Mouse (Mus musculus): ENCODE data around the gene Axdnd1. TPM values are rescaled to one million over a fixed set of nuclear protein-coding genes. Genes with fewer than 3 reads are reported as not detected.
A peak's percentile ranks its signal among the peaks of the same experiment; 100 is the strongest.
"Not testable (repeated sequence)": the region's sequence is repeated elsewhere in the genome, so short reads cannot be mapped to it uniquely, and the experiment has no call there.

The Axdnd1 gene
- total RNA-seq, 2 experiments from 2014 or later, result not detected

- no peak for ATAC-seq (replicated peaks; ENCODE audit: low FRiP score, poor library complexity, severe bottlenecking)
These were observed 21.3 kb upstream of the Axdnd1 start for GRCm38 (mm10) chr1:156442266-156442665.

DNA sequence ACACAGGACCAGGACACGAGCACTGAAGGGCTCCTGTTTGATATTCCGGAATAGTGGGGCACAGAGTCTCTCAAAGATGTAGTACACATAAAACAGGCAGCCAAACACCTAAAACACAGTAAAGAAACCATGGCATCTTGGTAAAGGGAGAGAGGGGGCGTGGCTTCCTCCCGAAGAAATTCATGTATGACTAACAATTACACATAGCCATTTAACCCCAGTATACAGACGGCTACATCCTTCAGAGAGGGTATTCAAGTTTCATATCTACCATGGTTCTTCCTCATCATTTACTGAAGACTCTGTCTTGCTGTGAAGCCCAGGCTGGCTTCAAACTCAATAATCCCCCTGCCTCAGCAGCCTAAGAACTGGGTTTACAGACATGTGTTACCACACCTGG, 16.8 kb upstream of the Axdnd1 start:
- no peak for ATAC-seq (replicated peaks; ENCODE audit: low FRiP score, poor library complexity, severe bottlenecking)

- no peak for ATAC-seq (replicated peaks; ENCODE audit: low FRiP score, poor library complexity, severe bottlenecking)
These were observed 16.2 kb upstream of the Axdnd1 start for GRCm38 (mm10) chr1:156437016-156437708.

GRCm38 (mm10) chr1:156433497-156433896, 12.5 kb upstream of the Axdnd1 start:
- no peak for ATAC-seq (replicated peaks; ENCODE audit: low FRiP score, poor library complexity, severe bottlenecking)

DNA sequence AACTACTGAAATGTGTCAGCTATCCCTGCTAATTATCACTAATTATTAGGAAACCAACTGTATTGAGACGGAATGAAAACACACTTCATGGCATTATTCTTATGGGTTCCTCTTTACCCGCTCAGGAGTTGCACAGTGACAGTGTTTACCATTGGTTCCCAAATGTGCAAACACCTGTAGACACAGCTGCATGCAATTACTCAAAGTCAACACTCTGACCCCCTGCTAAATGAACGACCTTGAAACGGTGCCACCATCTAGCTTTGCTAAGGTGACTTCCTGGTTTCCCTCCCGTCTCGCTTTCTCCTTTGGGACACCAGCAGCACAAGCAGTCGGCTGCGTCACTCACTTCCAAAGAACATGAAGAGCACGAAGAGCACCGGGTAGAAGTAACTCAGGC, 11.5 kb upstream of the Axdnd1 start:
- no peak for ATAC-seq (replicated peaks; ENCODE audit: low FRiP score, poor library complexity, severe bottlenecking)

GRCm38 (mm10) chr1:156428434-156428833, 7.5 kb upstream of the Axdnd1 start:
- no peak for ATAC-seq (replicated peaks; ENCODE audit: low FRiP score, poor library complexity, severe bottlenecking)

DNA sequence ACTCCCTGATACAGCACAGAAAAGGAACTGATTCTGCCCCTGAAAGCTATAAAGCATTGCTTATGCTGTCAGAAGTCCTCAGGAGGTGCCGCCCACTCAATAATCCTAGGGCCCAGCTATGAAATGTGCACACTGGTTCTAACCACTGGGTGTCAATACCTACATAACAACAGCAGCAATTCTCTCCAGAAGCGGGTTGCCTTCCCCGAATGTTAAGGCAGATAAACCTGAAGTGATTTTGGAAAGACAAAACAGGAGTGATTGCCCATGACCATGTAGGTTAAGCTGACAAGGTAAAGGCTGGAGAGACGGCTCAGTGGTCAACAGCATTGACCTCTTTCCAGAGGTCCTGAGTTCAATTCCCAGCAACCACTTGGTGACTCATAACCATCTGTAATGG, 4.8 kb upstream of the Axdnd1 start:
- no peak for ATAC-seq (replicated peaks; ENCODE audit: low FRiP score, poor library complexity, severe bottlenecking)

DNA sequence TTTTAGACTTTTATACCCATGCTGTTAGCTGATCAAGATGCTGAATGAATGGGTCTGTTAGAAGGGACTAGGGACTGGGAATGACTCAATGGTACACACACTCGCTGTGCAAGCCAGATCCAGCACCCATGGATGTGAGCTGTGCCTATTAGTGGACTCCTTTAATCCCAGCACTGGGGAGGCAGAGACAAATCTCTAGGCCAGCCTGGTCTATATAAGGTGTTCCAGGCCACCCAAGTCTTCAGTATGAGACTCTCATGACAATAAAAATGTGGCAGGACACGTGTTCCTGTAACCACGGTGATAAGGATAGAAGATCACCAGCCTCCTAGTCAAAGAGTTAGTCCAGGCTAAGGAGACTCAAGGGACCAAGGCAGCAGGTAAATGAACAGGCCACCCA, 3.1 kb upstream of the Axdnd1 start:
- ATAC-seq (replicated peaks; ENCODE audit: low FRiP score, poor library complexity, severe bottlenecking), result no peak

- ATAC-seq (replicated peaks; ENCODE audit: low FRiP score, poor library complexity, severe bottlenecking), result no peak
These were observed 2.5 kb upstream of the Axdnd1 start for GRCm38 (mm10) chr1:156423493-156423892.

DNA sequence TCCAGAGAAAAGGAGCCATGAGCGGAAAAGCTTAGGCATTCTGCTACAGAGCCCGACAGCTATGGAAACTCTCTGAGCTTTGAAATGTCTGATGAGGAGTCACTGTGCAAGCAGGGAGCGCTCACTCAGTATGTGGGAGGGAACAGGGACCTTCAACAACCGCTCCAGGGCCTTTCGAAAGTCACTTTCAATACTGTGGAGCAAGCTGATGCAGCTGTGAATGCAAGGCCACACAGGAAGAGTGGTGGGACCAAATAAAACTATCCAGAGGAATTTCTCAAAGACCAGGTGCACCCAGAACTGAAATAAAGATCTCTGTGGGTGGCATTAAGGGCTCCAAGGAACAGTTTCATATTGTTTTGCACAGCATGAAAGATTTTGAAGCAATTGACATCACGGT, 1.9 kb upstream of the Axdnd1 start:
- ATAC-seq (replicated peaks; ENCODE audit: low FRiP score, poor library complexity, severe bottlenecking), result no peak

- no peak for ATAC-seq (replicated peaks; ENCODE audit: low FRiP score, poor library complexity, severe bottlenecking)
These were observed 2.8 kb downstream of the Axdnd1 start for GRCm38 (mm10) chr1:156418170-156418569.

DNA sequence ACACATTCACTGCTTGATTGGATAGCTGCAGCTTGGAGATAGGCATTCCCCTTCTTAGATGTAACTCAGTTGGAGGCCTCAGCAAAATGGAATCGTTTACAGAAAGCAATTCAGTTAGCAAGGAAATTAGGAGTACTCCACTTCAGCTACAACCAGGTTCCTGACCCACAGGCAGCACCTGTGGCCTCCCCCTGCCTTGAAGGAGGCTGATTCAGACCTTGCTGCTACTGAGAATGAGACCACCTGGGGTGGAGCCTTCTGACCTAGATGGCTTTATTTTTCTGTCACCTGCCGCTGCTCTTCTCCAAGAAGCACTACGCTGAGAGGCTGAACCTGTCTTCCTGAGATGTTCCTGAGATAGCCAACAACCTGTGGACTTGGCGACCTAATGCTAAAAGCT, 12.4 kb downstream of the Axdnd1 start:
- no peak for ATAC-seq (replicated peaks; ENCODE audit: low FRiP score, poor library complexity, severe bottlenecking)

GRCm38 (mm10) chr1:156408004-156408403, 13.0 kb downstream of the Axdnd1 start:
- ATAC-seq (replicated peaks; ENCODE audit: low FRiP score, poor library complexity, severe bottlenecking), result no peak

DNA sequence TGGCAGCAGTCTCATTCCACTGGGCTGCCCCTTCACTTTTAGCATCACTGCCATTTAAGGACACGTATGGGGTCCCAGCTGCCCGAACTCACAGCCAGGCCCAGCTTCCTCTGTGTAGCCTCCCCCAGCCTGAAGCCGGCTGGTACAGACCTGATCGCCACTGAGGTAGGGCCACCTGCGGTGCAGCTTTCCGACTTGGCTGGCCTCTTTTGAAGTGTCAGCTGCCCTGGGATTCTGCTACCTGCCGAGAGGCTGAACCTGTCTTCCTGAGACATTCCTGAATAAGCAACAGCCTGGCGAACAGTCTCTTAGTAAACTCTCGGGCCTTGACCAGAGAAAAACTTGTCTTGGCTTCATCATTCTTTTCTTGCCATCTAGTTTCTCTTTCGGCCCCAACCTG, 17.7 kb downstream of the Axdnd1 start:
- no peak for ATAC-seq (replicated peaks; ENCODE audit: low FRiP score, poor library complexity, severe bottlenecking)

GRCm38 (mm10) chr1:156402491-156402890, 18.5 kb downstream of the Axdnd1 start:
- no peak for ATAC-seq (replicated peaks; ENCODE audit: low FRiP score, poor library complexity, severe bottlenecking)

- ATAC-seq (replicated peaks; ENCODE audit: low FRiP score, poor library complexity, severe bottlenecking), result not testable (repeated sequence)
These were observed 20.8 kb downstream of the Axdnd1 start for GRCm38 (mm10) chr1:156400159-156400558.

DNA sequence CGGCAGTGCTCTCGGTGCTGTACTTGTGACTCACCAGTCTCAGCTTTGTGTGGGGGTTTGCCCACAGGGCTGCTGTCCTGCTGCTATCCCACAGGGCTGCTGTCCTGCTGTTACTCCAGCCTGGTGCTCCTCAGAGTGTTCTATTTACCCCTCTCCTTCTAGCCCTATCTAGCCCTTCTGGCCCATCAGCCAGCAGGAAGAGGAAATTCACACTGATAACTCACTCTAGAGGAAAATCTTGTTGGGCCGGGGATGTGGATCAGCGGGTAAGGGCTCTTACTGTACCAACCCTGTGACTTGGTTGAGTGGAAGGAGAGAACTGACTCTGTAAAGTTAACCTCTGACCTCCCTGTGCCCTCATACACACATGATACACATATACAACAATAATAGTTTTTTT, 27.8 kb downstream of the Axdnd1 start:
- ATAC-seq (replicated peaks; ENCODE audit: low FRiP score, poor library complexity, severe bottlenecking), result no peak

DNA sequence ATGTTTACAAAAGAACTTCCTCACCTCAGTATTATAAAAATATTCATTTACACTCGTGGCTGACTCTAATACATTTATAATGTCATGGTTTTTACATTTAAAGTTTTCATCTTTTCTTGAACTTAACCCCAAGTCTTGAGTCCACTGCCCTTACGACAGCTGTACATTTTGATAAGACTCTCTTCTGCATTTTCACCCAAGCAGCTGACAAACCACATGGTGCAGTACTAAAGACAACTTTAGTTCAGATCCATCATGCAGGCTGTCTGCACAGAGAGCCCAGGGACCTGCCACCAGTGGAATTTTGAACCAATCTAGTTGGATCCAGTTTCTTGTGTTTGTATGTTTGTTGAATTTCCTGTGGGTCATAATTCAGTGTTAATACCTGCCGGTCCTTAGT, 34.1 kb downstream of the Axdnd1 start:
- peak; percentile 65 for ATAC-seq (replicated peaks; ENCODE audit: low FRiP score, poor library complexity, severe bottlenecking)

- ATAC-seq (replicated peaks; ENCODE audit: low FRiP score, poor library complexity, severe bottlenecking), result no peak
These were observed 34.7 kb downstream of the Axdnd1 start for GRCm38 (mm10) chr1:156386232-156386631.

GRCm38 (mm10) chr1:156381217-156381616, 39.7 kb downstream of the Axdnd1 start:
- no peak for ATAC-seq (replicated peaks; ENCODE audit: low FRiP score, poor library complexity, severe bottlenecking)

- no peak for ATAC-seq (replicated peaks; ENCODE audit: low FRiP score, poor library complexity, severe bottlenecking)
These were observed 55.2 kb downstream of the Axdnd1 start, which contains the start of gene Gm2000 for GRCm38 (mm10) chr1:156365740-156366139. TSS of gene Gm2000 (plus strand) at chr1:156366040.

GRCm38 (mm10) chr1:156352466-156352865, 68.5 kb downstream of the Axdnd1 start:
- no peak for ATAC-seq (replicated peaks; ENCODE audit: low FRiP score, poor library complexity, severe bottlenecking)
